Mouse (Mus musculus): ENCODE results near the gene Lypd8.
"Not testable (repeated sequence)": the region's sequence is repeated elsewhere in the genome, so short reads cannot be mapped to it uniquely, and the experiment has no call there.

The Lypd8 gene

DNA sequence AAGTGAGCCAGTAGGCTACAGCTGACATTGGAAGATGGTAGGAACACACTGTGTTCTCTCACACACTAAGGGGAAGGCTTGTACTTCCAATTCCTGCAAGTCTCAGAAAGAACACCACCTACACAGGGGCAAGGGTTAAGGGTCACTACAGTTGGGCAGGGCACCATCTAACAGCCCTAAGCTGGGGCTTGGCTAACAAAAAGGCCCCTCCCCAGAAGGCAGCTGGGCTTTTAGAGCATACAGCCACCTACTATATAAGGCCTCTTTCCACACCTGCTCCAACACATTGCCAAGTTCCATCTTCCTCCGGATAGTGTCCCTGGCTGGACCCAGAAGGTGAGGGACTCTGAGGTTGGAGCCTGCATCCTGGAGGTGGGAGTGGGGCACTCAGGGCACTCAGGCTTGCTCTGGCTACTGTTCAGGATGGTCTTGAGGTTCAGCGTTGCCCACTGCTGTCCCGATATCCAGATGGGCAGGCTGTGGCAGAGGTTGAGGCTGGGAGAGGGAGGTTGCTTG lies at the start of gene Lypd8:
Gene Lypd8 (plus strand): TSS at position 281 of the 516 bp plus-strand sequence.
- in situ Hi-C loops (cut with MboI, MseI) = no loop called here

DNA sequence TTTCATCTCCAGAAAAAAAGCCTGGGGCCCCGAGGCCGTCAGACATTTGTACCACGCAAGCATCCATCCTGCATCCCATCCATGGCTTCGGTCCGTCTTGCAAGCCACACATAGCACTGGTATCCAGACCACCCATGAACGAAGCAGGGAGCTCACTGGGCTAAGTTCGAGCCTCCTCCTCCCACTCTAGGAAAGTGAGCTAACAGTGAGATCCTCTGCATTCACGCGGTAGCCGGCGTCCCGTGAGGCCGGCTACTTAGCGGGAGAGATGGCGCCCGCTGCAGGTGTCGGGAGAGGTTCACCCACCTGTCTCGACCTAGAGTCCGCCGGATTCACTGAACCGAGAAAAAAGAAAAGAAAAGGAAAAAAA lies 49.0 kb upstream of the Lypd8 start:
- in situ Hi-C loops (cut with MboI, MseI) = loop anchor here (10.0 kb wide), 1 partner anchor 755 kb away; no protein-coding TSS in a partner anchor

DNA sequence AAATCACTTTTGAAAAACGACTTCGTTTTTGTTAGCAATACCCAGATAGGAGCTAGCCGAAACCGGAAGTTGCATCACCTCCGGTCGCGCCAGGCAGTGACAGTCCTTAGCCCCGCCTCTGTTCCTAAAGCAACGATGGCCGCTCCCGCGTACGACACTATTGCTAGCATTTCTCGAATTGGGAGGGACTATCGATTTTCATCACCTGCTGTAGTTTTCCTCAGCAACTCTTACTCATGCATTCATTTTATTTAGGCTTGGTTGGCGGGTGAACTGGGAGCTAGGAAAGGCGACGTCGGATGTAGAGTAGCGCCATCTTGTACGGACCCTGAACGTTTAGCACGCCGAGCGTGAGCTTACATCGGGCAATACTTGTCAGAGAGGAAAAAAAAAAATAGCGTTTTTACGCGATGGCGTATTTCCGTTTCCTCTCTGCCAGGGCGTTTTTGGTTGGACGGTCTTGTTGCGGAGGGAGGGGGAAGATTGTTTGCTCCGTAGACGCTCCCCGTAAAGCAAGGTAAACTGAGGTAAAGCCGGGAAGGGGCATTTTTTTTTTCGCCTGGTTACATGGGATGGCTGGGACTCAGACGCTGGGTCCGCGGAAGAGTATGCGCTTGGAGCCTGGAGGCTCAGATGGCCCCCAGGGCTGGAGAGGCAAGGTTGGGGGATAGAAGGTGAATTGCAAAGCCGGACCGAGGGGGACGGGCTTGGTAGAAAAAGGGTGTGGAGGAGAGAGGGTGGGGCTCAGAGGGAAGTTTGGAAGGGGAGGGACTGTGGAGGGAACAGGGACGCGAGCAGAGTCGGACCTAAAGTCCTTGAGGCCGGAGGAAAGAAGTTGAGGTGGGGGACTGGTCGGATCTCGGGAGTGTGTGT lies 48.3 kb upstream of the Lypd8 start, which contains the start of the genes Zfp672 and Sh3bp5l:
Gene Zfp672 (minus strand): TSS at position 64 of the 873 bp plus-strand sequence.
Gene Sh3bp5l (plus strand): TSS at position 449 of the 873 bp plus-strand sequence.
- in situ Hi-C loops (cut with MboI, MseI) = loop anchor here (10.0 kb wide), 1 partner anchor 756 kb away; no protein-coding TSS in a partner anchor

DNA sequence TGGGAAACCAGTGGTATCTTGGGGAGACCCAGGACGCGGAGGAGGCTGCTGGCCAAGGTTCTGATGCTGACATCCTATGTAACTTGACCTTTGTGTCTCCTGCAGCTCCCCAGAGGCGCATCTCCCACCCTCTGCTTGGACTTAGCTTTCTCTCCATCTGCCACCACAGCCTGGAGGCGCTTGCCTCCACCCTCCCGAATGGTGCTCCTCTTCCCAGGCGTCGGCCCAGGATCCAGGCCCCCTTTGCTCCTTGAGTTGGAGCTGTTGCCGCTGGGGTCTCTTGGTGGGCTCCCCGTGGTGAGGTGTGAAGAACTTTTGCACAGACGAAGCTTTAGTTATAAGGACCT lies 47.7 kb upstream of the Lypd8 start:
- in situ Hi-C loops (cut with MboI, MseI) = loop anchor here (10.0 kb wide), 1 partner anchor 756 kb away; no protein-coding TSS in a partner anchor

DNA sequence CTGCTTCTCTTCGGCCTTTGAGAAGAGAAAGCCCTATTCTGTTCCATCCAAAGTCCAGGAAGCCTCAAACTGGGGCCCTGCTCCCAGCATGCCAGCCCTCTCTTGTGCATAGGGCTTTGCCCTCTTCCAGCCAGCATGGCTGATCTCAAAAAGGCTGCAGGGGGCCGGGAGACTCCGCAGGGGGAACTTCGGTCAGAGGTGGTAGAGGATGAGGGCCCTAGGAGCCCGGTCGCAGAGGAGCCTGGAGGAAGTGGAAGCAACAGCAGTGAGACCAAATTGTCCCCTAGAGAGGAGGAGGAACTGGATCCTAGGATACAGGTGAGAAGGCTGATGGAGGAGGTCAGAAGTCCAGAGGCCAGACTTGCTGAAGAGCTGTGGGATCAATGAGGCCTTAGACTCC lies 47.3 kb upstream of the Lypd8 start:
- in situ Hi-C loops (cut with MboI, MseI) = loop anchor here (10.0 kb wide), 1 partner anchor 757 kb away; no protein-coding TSS in a partner anchor

DNA sequence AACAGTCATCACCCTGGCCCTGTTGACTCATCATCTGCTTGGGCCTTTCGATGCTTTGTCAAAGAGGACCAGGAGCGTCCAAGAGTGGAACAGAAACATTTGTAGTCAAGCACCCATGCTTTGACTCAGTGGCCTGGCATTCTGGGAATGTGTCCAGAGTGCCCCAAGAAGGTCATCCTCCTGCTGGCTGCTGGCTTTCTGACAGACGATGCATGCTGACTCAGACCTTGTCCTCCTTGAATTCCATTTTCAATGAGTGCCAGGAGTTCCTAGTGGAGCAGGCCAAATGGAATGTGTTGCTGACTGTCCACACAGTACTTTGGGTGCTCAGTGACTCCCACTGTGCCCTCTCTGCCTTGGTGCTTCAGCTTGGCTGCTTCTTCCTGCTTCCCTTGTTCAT lies 44.1 kb upstream of the Lypd8 start:
- in situ Hi-C loops (cut with MboI, MseI) = loop anchor here (10.0 kb wide), 1 partner anchor 760 kb away; no protein-coding TSS in a partner anchor

DNA sequence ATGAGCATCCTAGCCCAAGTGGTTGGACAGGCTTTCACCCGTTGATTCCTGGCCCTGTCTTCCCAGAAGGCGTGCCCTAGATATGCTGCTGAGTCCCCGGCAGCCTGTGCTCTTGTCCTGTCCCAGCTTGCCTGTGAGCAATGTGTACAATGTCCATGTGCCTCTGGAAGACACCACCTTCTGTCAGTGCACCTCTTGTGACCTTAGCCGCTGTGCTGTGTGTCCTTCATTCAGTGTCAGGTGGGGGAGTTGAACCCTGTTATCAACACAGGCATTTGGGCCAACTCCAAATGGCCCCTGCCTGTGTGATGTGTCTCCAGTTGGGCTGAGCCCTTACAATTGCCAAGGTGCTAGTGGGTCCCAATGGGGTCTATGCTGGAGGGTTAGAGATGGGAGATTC lies 32.1 kb upstream of the Lypd8 start:
- in situ Hi-C loops (cut with MboI, MseI) = no loop called here

DNA sequence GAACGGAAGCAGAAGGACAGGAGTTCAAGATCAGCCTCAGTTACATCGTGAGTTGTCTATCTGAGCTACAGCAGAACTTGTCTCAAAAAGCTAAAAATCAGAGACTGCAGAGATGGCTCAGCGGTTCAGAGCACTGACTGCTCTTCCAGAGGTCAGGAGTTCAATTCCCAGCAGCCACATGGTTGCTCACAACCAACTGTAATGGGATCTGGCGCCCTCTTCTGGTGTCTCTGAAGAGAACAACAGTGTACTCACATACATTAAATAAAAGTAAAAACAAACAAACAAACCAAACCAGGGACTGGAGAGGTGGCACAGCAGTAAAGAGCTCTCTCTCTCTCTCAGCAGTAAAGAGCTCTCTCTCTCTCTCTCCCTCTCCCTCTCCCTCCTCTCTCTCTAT lies 28.2 kb upstream of the Lypd8 start:
- in situ Hi-C loops (cut with MboI, MseI) = no loop called here

DNA sequence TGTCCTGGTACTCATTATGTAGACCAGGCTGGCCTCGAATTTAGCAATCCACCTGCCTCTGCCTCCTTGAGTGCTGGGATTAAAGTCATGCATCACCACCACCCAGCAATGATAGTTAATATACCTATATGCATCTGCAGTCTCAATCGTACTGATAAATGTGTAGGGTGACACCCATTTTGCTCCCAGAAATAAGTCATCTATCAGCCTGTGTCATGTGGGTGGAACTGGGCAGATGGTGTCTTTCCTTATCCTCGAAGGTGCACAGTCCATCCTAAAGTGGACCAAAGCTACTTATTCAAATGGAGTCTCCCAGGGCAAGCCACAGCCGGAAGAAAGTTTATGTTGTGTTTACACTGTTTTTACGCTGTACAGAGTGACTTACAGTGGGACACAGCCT lies 27.7 kb upstream of the Lypd8 start:
- in situ Hi-C loops (cut with MboI, MseI) = no loop called here

DNA sequence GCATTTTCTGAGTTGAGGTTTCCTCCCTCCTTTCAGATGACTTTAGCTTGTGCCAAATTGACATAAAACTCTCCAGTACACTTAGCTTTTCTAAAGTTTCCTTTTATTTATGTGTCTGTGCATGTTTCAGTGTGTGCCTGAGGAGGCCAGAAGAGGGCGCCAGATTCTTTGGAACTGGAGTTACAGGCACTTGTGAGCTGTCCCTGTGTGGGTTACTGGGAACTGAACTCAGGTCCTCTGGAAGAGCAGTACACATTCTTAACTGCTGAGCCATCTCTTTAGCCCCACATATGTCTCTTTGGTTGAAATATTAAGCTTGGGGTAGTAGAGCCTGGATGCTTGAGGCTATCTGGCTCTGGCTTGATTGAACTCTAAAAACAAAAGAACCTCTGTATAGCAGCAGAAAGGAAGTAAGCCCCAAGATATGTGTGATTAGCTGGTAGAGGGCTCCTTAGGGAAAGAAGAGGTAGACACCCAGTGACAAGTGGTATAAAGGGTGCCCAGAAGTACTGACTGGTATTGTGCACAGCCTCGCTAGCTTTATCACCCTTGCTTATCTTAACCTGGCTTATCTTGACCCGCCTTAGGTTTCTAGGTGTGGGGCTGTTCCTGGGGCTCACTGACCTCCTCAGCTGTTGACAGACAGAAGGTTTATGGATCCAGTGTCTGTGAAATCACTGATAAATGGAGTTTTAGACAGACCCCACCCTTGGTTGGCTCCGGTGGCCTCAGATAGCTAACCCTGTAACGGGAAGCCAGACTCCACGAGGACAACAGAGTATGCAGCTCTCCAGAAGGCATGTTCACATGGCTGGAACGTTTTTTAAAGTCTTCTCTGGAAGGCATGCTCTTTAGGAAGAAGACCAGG lies 25.9 kb upstream of the Lypd8 start:
- in situ Hi-C loops (cut with MboI, MseI) = no loop called here

DNA sequence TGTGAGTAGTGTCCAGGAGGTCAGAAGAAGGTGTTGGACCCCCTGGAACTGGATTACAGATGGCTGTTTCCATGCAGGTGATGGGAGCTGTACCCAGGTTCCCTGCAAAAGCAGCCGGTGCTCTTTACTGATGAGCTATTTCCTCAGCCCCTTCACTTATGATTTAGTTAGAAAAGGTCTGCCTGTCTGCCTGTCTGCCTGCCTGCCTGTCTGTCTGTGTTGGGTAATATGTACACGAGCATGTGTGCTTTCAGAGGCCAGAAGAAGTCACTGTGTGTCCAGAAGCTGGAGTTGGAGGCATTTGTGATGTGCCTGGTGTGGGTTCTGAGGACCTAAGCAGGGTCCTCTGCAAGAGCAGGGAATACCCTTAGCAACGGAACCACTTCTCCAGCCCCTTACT lies 25.1 kb upstream of the Lypd8 start:
- in situ Hi-C loops (cut with MboI, MseI) = no loop called here

DNA sequence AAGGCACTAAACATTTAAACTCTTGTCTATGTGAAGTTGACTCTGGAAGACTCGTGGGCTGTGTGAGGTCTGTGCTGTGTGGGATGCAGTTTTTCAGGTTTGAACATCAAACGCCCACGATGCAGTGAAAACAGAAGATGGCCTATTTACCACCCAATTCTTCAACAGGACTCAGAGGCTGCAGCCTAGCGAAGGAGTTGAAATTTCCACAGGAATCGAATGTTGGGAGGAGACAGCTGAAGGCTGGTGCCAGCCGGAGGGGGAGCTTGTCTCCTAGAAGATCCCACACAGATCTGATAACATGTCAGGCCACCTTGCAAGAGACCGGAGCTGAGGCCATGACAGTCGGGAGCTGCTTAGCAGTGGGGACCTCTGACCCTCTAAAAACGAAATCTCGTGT lies 24.4 kb upstream of the Lypd8 start:
- in situ Hi-C loops (cut with MboI, MseI) = no loop called here

DNA sequence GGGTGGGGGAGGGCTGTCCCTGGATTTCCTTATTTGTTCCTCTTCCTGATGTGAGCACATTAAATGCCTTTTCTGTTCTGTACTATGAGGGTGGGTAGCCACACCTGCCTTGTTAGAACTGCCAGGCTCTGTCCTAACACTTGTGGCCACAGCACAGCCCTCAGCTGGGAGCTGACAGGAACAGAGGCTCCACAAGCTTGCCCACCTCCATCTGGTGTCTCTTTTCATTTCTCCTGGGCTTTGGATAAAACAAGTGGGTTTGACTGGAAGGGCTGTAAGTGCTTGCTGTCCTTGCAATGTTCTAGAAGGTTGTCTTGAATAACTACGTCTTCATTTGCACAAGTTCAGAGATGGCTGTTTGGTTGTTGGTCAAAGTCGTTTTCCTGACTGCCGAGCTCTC lies 23.9 kb upstream of the Lypd8 start:
- in situ Hi-C loops (cut with MboI, MseI) = no loop called here

DNA sequence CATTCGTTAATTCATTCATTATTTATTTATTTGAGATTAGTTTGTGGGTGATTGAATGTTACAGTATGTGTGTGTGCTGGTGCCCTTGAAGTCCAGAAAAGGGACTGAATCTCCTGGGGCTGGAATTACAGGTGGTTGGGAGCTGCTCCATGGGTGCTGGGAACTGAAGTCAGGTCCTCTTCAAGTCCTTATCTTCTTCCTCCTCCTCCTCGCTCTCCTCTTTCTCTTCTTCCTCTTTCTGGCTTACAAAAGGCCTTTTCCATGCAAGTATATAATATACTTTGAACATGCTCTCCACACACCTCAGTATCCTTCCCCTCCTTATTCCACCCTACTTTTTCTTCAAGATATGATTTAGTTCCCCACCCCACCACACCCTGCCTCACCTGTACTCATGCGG lies 21.8 kb upstream of the Lypd8 start:
- in situ Hi-C loops (cut with MboI, MseI) = no loop called here

DNA sequence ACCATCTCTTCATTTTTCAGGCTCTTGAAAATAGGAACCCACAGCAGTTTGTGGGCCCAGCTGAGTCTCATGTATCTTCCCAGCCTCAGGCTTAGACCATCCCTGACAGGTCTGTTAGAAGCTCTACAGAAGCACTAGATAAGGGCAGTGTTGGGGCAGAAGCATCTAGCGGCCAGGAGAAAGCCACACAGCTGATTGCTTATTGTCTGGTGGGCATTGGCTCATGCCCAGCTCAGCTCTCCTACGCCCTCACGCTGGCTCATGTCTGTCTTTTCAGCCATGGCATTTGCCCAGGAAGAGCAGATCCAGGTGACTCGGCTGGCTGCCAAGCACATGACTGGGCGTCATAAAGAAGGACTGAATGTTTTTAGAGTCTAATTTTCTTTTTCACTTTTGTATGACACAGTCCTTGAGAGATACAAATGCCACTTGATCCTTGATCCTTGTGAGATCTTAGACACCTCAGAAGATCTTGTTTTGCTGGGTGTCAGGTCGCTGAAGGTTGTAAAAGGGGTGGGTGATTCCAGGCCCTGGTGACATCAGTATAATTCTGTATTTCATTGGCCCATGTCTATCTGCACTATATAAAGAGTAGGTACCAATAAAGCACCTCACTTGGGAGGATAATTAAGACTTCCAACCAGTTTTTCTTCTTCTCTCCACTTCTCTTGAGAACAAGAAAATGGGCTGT lies 20.9 kb upstream of the Lypd8 start:
- in situ Hi-C loops (cut with MboI, MseI) = no loop called here

DNA sequence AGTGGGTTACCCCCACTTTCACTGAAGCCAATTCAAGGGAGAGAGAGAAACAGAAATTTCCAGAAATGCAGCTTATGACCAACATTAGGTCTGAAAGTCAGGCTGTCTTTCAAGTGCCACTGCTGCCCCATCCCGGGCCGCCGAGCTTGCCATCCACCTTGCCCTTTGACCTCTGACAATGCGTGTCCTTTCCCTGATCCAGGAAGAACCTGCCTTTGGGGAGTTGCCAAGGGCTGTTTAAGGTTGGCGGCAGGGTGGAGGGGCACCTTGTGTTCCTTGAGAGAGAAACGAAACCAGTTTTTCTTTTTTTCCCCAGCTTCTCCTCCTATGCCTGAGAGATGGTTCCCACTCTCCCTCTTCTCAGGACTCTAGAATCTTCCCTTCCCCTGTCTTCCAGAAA lies 16.3 kb upstream of the Lypd8 start:
- in situ Hi-C loops (cut with MboI, MseI) = not testable (repeated sequence)

DNA sequence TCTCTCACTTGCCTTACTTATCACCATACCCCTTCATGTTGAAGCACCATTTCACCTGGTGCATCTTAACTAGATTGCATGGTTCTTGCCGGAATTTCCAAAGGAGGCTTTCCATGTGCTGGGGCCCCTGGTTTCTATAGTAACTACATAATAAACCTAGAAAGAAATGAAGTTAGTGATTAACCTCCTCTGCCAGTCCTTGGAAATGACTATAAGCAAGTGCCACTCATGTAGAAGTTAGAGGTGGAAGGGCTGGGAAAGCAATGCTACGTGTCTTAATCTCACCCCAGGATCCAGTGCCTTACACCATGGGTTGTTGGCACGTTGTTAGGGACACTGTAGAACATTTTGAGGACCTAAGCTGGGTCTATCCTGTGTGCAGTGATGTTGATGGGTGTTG lies 14.4 kb upstream of the Lypd8 start:
- in situ Hi-C loops (cut with MboI, MseI) = no loop called here

DNA sequence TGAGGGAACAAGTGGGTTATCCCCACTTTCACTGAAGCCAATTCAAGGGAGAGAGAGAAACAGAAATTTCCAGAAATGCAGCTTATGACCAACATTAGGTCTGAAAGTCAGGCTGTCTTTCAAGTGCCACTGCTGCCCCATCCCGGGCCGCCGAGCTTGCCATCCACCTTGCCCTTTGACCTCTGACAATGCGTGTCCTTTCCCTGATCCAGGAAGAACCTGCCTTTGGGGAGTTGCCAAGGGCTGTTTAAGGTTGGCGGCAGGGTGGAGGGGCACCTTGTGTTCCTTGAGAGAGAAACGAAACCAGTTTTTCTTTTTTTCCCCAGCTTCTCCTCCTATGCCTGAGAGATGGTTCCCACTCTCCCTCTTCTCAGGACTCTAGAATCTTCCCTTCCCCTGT lies 12.7 kb upstream of the Lypd8 start:
- in situ Hi-C loops (cut with MboI, MseI) = not testable (repeated sequence)

DNA sequence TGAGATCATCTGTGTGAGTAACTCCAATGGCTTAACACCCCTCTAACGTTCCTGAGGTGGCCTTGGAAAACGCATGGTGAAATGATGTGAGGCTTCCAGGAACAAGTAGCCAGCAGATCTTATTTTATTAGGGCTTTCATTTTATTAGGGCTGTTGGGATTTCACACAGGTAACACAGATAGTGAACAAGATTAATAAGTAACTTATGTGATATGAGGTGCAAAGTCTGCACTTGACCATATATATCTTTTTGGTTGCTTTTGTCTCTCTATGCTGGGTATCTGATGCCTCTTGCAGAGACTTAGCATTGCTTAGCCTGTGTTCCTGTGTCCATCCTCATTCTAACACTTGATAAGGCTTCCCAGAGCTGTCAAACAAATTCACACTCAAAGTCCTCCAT lies 1.6 kb upstream of the Lypd8 start:
- in situ Hi-C loops (cut with MboI, MseI) = no loop called here

DNA sequence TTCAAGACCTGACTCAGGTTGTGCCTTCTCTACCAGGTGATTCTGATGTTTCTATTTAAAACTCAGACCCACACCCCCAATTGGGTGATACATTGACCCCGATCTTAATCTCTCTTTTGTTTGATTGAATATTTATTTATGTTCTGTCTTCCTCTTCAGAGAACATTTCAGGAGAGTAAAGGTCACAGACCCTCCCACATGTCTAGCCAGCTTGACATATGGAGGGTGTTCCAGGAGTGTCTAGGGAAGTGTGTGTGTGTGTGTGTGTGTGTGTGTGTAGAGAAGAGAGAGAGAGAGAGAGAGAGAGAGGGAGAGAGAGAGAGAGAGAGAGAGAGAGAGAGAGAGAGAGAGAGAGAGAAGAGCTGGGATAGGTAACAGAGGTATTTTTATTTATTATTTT lies 1.2 kb upstream of the Lypd8 start:
- in situ Hi-C loops (cut with MboI, MseI) = no loop called here

DNA sequence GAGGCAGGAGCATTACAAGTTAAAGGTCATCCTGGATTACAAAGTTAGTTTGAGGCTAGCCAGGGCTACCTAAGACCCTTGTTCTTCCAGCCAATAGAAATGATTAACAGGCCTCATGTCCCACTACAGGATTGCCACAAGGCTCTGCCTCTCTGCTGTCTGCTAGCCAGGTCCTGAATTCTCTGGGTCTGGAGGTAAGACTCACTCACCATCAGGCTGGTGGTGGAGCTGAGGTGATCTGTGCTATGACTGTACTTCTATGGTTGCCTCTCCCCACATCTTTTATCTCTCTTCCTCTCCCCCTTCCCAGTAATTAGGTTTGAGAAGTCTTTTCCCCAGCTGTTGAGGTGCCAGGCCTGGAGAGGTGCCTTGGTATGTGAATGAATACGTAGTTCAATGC lies 673 bp downstream of the Lypd8 start:
- in situ Hi-C loops (cut with MboI, MseI) = no loop called here

DNA sequence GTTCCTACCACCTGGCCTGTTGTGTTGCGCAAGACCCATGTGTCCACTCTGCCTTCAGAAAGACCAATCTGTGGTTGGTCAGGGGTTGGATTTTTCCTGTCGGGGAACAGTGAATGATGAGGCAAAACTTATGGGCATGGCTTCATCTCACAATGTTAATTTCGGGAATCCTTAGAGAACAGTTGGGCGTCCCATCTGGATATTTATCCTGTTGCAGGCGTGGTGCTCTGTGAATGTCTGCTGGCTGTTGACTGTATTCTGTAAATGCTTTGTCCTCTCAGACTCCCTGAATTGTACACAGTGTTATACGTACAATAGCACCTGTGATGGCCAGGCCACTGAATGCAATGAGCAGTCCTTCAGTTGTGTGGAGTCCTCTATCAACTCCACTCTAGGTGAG lies 3.6 kb downstream of the Lypd8 start:
- in situ Hi-C loops (cut with MboI, MseI) = no loop called here

All from T-helper 1 cell (primary cell).